Mouse (Mus musculus): Measurements from ENCODE around the gene Cnpy1. TPM values are rescaled to one million over a fixed set of nuclear protein-coding genes. Genes with fewer than 3 reads are reported as not detected.

The Cnpy1 gene
- polyA plus RNA-seq (2012; rRNA removed) (0.03 and 0.09 TPM in 2 replicates), polyA plus RNA-seq (2014; fragmentation: Nextera tagmentation; extraction: Ambion mirVana) (not detected in 2 replicates)

DNA sequence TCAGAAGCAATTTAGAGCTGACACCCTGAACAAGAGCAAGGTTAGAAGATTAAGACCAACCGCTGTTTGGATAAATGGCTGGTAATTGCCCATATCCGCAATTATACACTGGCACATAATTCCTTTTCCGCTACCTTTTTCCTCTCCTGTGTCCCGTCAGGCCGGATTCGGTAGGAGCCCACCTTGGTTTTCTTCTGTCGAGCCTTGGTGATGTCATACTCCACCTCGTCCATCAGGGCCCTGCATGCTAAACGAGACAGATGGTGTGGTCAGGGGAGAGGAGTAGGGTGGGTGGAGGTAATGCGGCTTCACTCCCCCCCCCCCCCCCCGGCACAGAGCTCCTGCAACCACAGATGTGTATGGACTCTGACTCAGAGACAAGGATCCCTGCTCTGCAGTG is at the start of gene Cnpy1:
Gene Cnpy1, minus strand, starts transcription at position 233 of the 400 bp plus-strand sequence.
- Histone ChIP-seq H3K9me3 (ENCODE audit: control insufficient read depth, low read length) (no peaks in the 10 kb centered on the region), H3K4me2 (ENCODE audit: low read depth) (no peak within 1 kb of the TSS), H3K27ac (no peak within 1 kb of the TSS), H3K4me3 (ENCODE audit: insufficient read depth in 1 of 2, low read depth in 2 of 2, low read length in 2 of 2) (no peak within 1 kb of the TSS), H3K9ac (replicated peaks) (no peak within 1 kb of the TSS), H3K4me1 (replicated peaks; ENCODE audit: control insufficient read depth in 2 of 2, insufficient read depth in 2 of 2, low read length in 1 of 2) (no peaks in the 10 kb centered on the region), H3K36me3 (replicated peaks; ENCODE audit: control insufficient read depth, insufficient read depth, low read depth) (no peaks in the 10 kb centered on the region), H3K27me3 (ENCODE audit: control insufficient read depth, insufficient read depth, low read length) (no peaks in the 10 kb centered on the region)
- DNase-seq (ENCODE audit: low read depth in 3 of 3, low spot score in 3 of 3) (no peak), ATAC-seq (ENCODE audit: insufficient read depth) (no peak)
- 63% methylated on average over 11 of the region's 11 CpGs for WGBS (ENCODE audit: insufficient replicate concordance)
- no peak for TF ChIP-seq CTCF (IDR thresholded peaks at IDR 0.05; ENCODE audit: low read depth)
- TF ChIP-seq EP300 (IDR thresholded peaks at IDR 0.05; ENCODE audit: low read depth): no peak

GRCm38 (mm10) chr5:28293990-28294389 is 48.4 kb upstream of the Cnpy1 start:
- Histone ChIP-seq H3K36me3 (replicated peaks; ENCODE audit: control insufficient read depth, insufficient read depth, low read depth) (no peaks in the 10 kb centered on the region), H3K4me2 (ENCODE audit: low read depth) (no peak overlapping the region), H3K27me3 (ENCODE audit: control insufficient read depth, insufficient read depth, low read length) (no peaks in the 10 kb centered on the region), H3K9me3 (ENCODE audit: control insufficient read depth, low read length) (no peaks in the 10 kb centered on the region), H3K27ac (no peak overlapping the region), H3K4me1 (replicated peaks; ENCODE audit: control insufficient read depth in 2 of 2, insufficient read depth in 2 of 2, low read length in 1 of 2) (no peaks in the 10 kb centered on the region; a peak in 2 of 4 replicates), H3K9ac (replicated peaks) (no peak overlapping the region), H3K4me3 (ENCODE audit: insufficient read depth in 1 of 2, low read depth in 2 of 2, low read length in 2 of 2) (no peak overlapping the region)
- WGBS (ENCODE audit: insufficient replicate concordance): 3% methylated on average over 6 of the region's 6 CpGs
- DNase-seq (ENCODE audit: low read depth in 3 of 3, low spot score in 3 of 3) (peak; percentile 40 to 54 (median 41)), ATAC-seq (ENCODE audit: insufficient read depth) (no peak)
- no peak for TF ChIP-seq EP300 (IDR thresholded peaks at IDR 0.05; ENCODE audit: low read depth)
- peak; percentile 99 for TF ChIP-seq CTCF (IDR thresholded peaks at IDR 0.05; ENCODE audit: low read depth)

DNA sequence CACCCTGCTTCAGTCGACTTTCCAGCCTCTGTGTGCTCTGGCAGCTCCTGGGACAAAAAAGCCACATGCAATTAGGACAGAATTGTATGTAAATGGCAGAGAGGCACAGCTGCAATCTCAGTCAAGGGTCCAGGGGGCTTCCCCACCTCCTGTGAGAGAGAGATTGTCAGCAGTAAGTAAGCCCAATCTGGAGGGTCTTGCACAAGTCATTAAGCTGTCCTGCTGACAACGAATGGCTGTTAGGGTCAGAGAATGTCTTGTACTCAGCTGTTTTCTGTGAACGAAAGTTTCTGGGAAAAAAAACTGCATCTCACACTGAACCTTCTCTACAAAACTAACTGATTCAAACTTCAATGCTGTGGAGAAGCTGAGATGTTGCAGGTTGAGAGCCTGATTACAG is 46.7 kb upstream of the Cnpy1 start:
- Histone ChIP-seq H3K36me3 (replicated peaks; ENCODE audit: control insufficient read depth, insufficient read depth, low read depth) (no peaks in the 10 kb centered on the region), H3K4me1 (replicated peaks; ENCODE audit: control insufficient read depth in 2 of 2, insufficient read depth in 2 of 2, low read length in 1 of 2) (no peaks in the 10 kb centered on the region; a peak in 2 of 4 replicates), H3K27ac (no peak overlapping the region), H3K27me3 (ENCODE audit: control insufficient read depth, insufficient read depth, low read length) (no peaks in the 10 kb centered on the region), H3K9ac (replicated peaks) (no peak overlapping the region), H3K4me2 (ENCODE audit: low read depth) (no peak overlapping the region), H3K9me3 (ENCODE audit: control insufficient read depth, low read length) (no peaks in the 10 kb centered on the region), H3K4me3 (ENCODE audit: insufficient read depth in 1 of 2, low read depth in 2 of 2, low read length in 2 of 2) (no peak overlapping the region)
- ATAC-seq (ENCODE audit: insufficient read depth) (no peak), DNase-seq (ENCODE audit: low read depth in 3 of 3, low spot score in 3 of 3) (no peak)
- WGBS (ENCODE audit: insufficient replicate concordance): 30% methylated on average over 3 of the region's 3 CpGs
- TF ChIP-seq CTCF (IDR thresholded peaks at IDR 0.05; ENCODE audit: low read depth) (no peak), EP300 (IDR thresholded peaks at IDR 0.05; ENCODE audit: low read depth) (no peak)

- no peak for ATAC-seq (ENCODE audit: insufficient read depth)
- Histone ChIP-seq H3K9me3 (ENCODE audit: control insufficient read depth, low read length) (no peaks in the 10 kb centered on the region), H3K4me2 (ENCODE audit: low read depth) (no peak overlapping the region), H3K4me1 (replicated peaks; ENCODE audit: control insufficient read depth in 2 of 2, insufficient read depth in 2 of 2, low read length in 1 of 2) (no peaks in the 10 kb centered on the region; a peak in 2 of 4 replicates), H3K4me3 (ENCODE audit: insufficient read depth in 1 of 2, low read depth in 2 of 2, low read length in 2 of 2) (no peak overlapping the region), H3K27ac (no peak overlapping the region), H3K9ac (replicated peaks) (no peak overlapping the region), H3K27me3 (ENCODE audit: control insufficient read depth, insufficient read depth, low read length) (no peaks in the 10 kb centered on the region), H3K36me3 (replicated peaks; ENCODE audit: control insufficient read depth, insufficient read depth, low read depth) (no peaks in the 10 kb centered on the region)
- no peak for DNase-seq (ENCODE audit: low read depth in 3 of 3, low spot score in 3 of 3)
- no peak for TF ChIP-seq EP300 (IDR thresholded peaks at IDR 0.05; ENCODE audit: low read depth)
- TF ChIP-seq CTCF (IDR thresholded peaks at IDR 0.05; ENCODE audit: low read depth): no peak
- 47% methylated on average over 5 of the region's 5 CpGs for WGBS (ENCODE audit: insufficient replicate concordance)
Observed at GRCm38 (mm10) chr5:28291118-28291850, 45.7 kb upstream of the Cnpy1 start.

DNA sequence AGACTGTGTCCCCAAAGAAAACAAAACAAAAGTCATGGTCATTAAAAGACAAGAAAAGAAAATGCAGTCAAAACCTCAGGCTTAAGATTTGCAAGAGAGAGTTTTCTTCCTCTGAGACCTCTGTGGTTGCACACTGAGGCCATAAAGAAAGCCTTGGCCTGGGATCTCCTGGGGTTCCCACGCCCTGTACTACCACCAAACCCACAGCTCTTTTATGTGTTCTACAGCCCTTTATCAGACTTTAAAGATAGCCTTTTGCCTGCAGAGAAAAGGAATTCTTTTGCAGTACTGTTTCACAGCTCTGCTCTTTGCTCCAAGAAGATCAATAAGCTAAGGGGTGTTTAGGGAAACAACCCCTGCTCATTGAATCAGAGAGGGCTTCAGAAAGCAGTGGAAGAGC is 45.0 kb upstream of the Cnpy1 start:
- 33% methylated on average over 1 of the region's 1 CpGs for WGBS (ENCODE audit: insufficient replicate concordance)

More for the DNA sequence above, 45.0 kb upstream of the Cnpy1 start:
- ATAC-seq (ENCODE audit: insufficient read depth) (no peak), DNase-seq (ENCODE audit: low read depth in 3 of 3, low spot score in 3 of 3) (no peak)
- no peak for TF ChIP-seq EP300 (IDR thresholded peaks at IDR 0.05; ENCODE audit: low read depth)
- TF ChIP-seq CTCF (IDR thresholded peaks at IDR 0.05; ENCODE audit: low read depth): no peak
- no peak overlapping the region for H3K4me3 ChIP-seq (ENCODE audit: insufficient read depth in 1 of 2, low read depth in 2 of 2, low read length in 2 of 2)
- H3K4me1 ChIP-seq (replicated peaks; ENCODE audit: control insufficient read depth in 2 of 2, insufficient read depth in 2 of 2, low read length in 1 of 2): no peaks in the 10 kb centered on the region; a peak in 2 of 4 replicates
- H3K36me3 ChIP-seq (replicated peaks; ENCODE audit: control insufficient read depth, insufficient read depth, low read depth): no peaks in the 10 kb centered on the region
- H3K27me3 ChIP-seq (ENCODE audit: control insufficient read depth, insufficient read depth, low read length): no peaks in the 10 kb centered on the region
- H3K27ac ChIP-seq: no peak overlapping the region
- H3K9ac ChIP-seq (replicated peaks): no peak overlapping the region
- H3K4me2 ChIP-seq (ENCODE audit: low read depth): no peak overlapping the region
- no peaks in the 10 kb centered on the region for H3K9me3 ChIP-seq (ENCODE audit: control insufficient read depth, low read length)

Data from liver, embryonic 14.5 days (tissue).